Mouse (Mus musculus): ENCODE results near the gene Ice1. TPM values are rescaled to one million over a fixed set of nuclear protein-coding genes. Genes with fewer than 3 reads are reported as not detected.
A peak's percentile ranks its signal among the peaks of the same experiment; 100 is the strongest.

Ice1 gene
- 22.4 and 27.2 TPM in 2 replicates for polyA plus RNA-seq (2015; fragmentation: Nextera tagmentation; extraction: Ambion mirVana)

GRCm38 (mm10) chr13:70637282-70637661 is at the start of gene Ice1:
Gene Ice1 (minus strand): TSS chr13:70637634.
- 1% methylated on average over 37 of the region's 39 CpGs for WGBS
- peak; percentile 28 for ATAC-seq

GRCm38 (mm10) chr13:70685825-70686224 is 48.4 kb upstream of the Ice1 start:
- Histone ChIP-seq H3K27me3 (no peaks in the 10 kb centered on the region), H3K4me2 (no peak overlapping the region), H3K4me1 (no peaks in the 10 kb centered on the region), H3K9me3 (replicated peaks) (no peaks in the 10 kb centered on the region), H3K9ac (no peak overlapping the region), H3K4me3 (no peak overlapping the region), H3K27ac (no peak overlapping the region), H3K36me3 (ENCODE audit: poor library complexity, severe bottlenecking) (no peaks in the 10 kb centered on the region)
- WGBS = 69% methylated on average over 5 of the region's 5 CpGs
- ATAC-seq = no peak

More at GRCm38 (mm10) chr13:70637282-70637661, at the start of gene Ice1:
- no peaks in the 10 kb centered on the region for H3K36me3 ChIP-seq (ENCODE audit: poor library complexity, severe bottlenecking)
- H3K9me3 ChIP-seq (replicated peaks) = no peaks in the 10 kb centered on the region
- H3K4me3 ChIP-seq = peak within 1 kb of the TSS; percentile 93
- H3K9ac ChIP-seq = peak within 1 kb of the TSS; percentile 92
- H3K4me1 ChIP-seq = peaks cover 23% of the 10 kb centered on the region
- peak within 1 kb of the TSS; percentile 88 for H3K4me2 ChIP-seq
- H3K27ac ChIP-seq = peak within 1 kb of the TSS; percentile 87
- peaks cover 13% of the 10 kb centered on the region; the same call in 1 of the 2 replicates for H3K27me3 ChIP-seq

GRCm38 (mm10) chr13:70684976-70685609 is 47.7 kb upstream of the Ice1 start:
- H3K9me3 ChIP-seq (replicated peaks) = no peaks in the 10 kb centered on the region
- H3K4me1 ChIP-seq = no peaks in the 10 kb centered on the region
- H3K4me2 ChIP-seq = no peak overlapping the region
- no peaks in the 10 kb centered on the region for H3K36me3 ChIP-seq (ENCODE audit: poor library complexity, severe bottlenecking)
- no peak overlapping the region for H3K27ac ChIP-seq
- no peak for ATAC-seq
- no peak overlapping the region for H3K4me3 ChIP-seq
- no peak overlapping the region for H3K9ac ChIP-seq
- no peaks in the 10 kb centered on the region for H3K27me3 ChIP-seq
- 64% methylated on average over 7 of the region's 7 CpGs for WGBS

- Histone ChIP-seq H3K36me3 (ENCODE audit: poor library complexity, severe bottlenecking) (no peaks in the 10 kb centered on the region), H3K9ac (no peak overlapping the region), H3K4me3 (no peak overlapping the region), H3K4me2 (no peak overlapping the region), H3K4me1 (no peaks in the 10 kb centered on the region), H3K27me3 (no peaks in the 10 kb centered on the region), H3K27ac (no peak overlapping the region), H3K9me3 (replicated peaks) (no peaks in the 10 kb centered on the region)
- 89% methylated on average over 7 of the region's 7 CpGs for WGBS
- ATAC-seq = no peak
These were observed 44.2 kb upstream of the Ice1 start for GRCm38 (mm10) chr13:70681411-70682183.

GRCm38 (mm10) chr13:70680316-70680715 is 42.9 kb upstream of the Ice1 start:
- no peak overlapping the region for H3K4me2 ChIP-seq
- H3K4me3 ChIP-seq = no peak overlapping the region
- no peak overlapping the region for H3K27ac ChIP-seq
- no peak overlapping the region for H3K9ac ChIP-seq
- WGBS = 83% methylated on average over 3 of the region's 3 CpGs
- ATAC-seq = no peak
- H3K36me3 ChIP-seq (ENCODE audit: poor library complexity, severe bottlenecking) = no peaks in the 10 kb centered on the region
- no peaks in the 10 kb centered on the region for H3K9me3 ChIP-seq (replicated peaks)
- no peaks in the 10 kb centered on the region for H3K27me3 ChIP-seq
- H3K4me1 ChIP-seq = no peaks in the 10 kb centered on the region

- no peaks in the 10 kb centered on the region for H3K36me3 ChIP-seq (ENCODE audit: poor library complexity, severe bottlenecking)
- no peaks in the 10 kb centered on the region for H3K9me3 ChIP-seq (replicated peaks)
- 94% methylated on average over 5 of the region's 5 CpGs for WGBS
- H3K27ac ChIP-seq = no peak overlapping the region
- H3K4me2 ChIP-seq = no peak overlapping the region
- no peaks in the 10 kb centered on the region for H3K4me1 ChIP-seq
- ATAC-seq = no peak
- H3K9ac ChIP-seq = no peak overlapping the region
- no peak overlapping the region for H3K4me3 ChIP-seq
- H3K27me3 ChIP-seq = no peaks in the 10 kb centered on the region
These were observed 40.3 kb upstream of the Ice1 start for GRCm38 (mm10) chr13:70677689-70678088.

GRCm38 (mm10) chr13:70676243-70677183 is 39.1 kb upstream of the Ice1 start:
- Histone ChIP-seq H3K4me1 (no peaks in the 10 kb centered on the region), H3K4me3 (no peak overlapping the region), H3K9me3 (replicated peaks) (no peaks in the 10 kb centered on the region), H3K4me2 (no peak overlapping the region), H3K27me3 (no peaks in the 10 kb centered on the region), H3K27ac (no peak overlapping the region), H3K36me3 (ENCODE audit: poor library complexity, severe bottlenecking) (no peaks in the 10 kb centered on the region), H3K9ac (no peak overlapping the region)
- WGBS = 80% methylated on average over 20 of the region's 20 CpGs
- no peak for ATAC-seq

- H3K4me1 ChIP-seq = no peaks in the 10 kb centered on the region
- WGBS = 88% methylated on average over 10 of the region's 10 CpGs
- no peak overlapping the region for H3K27ac ChIP-seq
- no peak for ATAC-seq
- H3K4me3 ChIP-seq = no peak overlapping the region
- H3K4me2 ChIP-seq = no peak overlapping the region
- no peak overlapping the region for H3K9ac ChIP-seq
- no peaks in the 10 kb centered on the region for H3K36me3 ChIP-seq (ENCODE audit: poor library complexity, severe bottlenecking)
- no peaks in the 10 kb centered on the region for H3K9me3 ChIP-seq (replicated peaks)
- H3K27me3 ChIP-seq = no peaks in the 10 kb centered on the region
These were observed 37.6 kb upstream of the Ice1 start for GRCm38 (mm10) chr13:70674998-70675397.

GRCm38 (mm10) chr13:70670080-70670479 is 32.6 kb upstream of the Ice1 start:
- no peak for ATAC-seq
- H3K36me3 ChIP-seq (ENCODE audit: poor library complexity, severe bottlenecking) = no peaks in the 10 kb centered on the region
- H3K9me3 ChIP-seq (replicated peaks) = no peaks in the 10 kb centered on the region
- no peak overlapping the region for H3K4me3 ChIP-seq
- H3K4me1 ChIP-seq = no peaks in the 10 kb centered on the region
- H3K9ac ChIP-seq = no peak overlapping the region
- no peak overlapping the region for H3K4me2 ChIP-seq
- no peak overlapping the region for H3K27ac ChIP-seq
- H3K27me3 ChIP-seq = no peaks in the 10 kb centered on the region
- WGBS = 72% methylated on average over 4 of the region's 4 CpGs

- H3K9me3 ChIP-seq (replicated peaks) = no peaks in the 10 kb centered on the region; the same call in 1 of the 2 replicates
- ATAC-seq = no peak
- no peak overlapping the region for H3K4me2 ChIP-seq
These were observed 22.3 kb upstream of the Ice1 start for GRCm38 (mm10) chr13:70659715-70660114.

GRCm38 (mm10) chr13:70656741-70657140 is 19.3 kb upstream of the Ice1 start:
- ATAC-seq = no peak
- Histone ChIP-seq H3K27ac (no peak overlapping the region), H3K4me2 (no peak overlapping the region), H3K4me3 (no peak overlapping the region), H3K36me3 (ENCODE audit: poor library complexity, severe bottlenecking) (no peaks in the 10 kb centered on the region), H3K9ac (no peak overlapping the region), H3K9me3 (replicated peaks) (no peaks in the 10 kb centered on the region), H3K4me1 (no peaks in the 10 kb centered on the region), H3K27me3 (no peaks in the 10 kb centered on the region)
- 71% methylated on average over 4 of the region's 4 CpGs for WGBS

More at GRCm38 (mm10) chr13:70659715-70660114, 22.3 kb upstream of the Ice1 start:
- H3K4me1 ChIP-seq = no peaks in the 10 kb centered on the region
- no peaks in the 10 kb centered on the region for H3K36me3 ChIP-seq (ENCODE audit: poor library complexity, severe bottlenecking)
- H3K27me3 ChIP-seq = no peaks in the 10 kb centered on the region
- no peak overlapping the region for H3K27ac ChIP-seq
- H3K4me3 ChIP-seq = no peak overlapping the region
- WGBS = 85% methylated on average over 4 of the region's 4 CpGs
- no peak overlapping the region for H3K9ac ChIP-seq

GRCm38 (mm10) chr13:70656329-70656728 is 18.9 kb upstream of the Ice1 start:
- no peak overlapping the region for H3K27ac ChIP-seq
- no peak overlapping the region for H3K4me2 ChIP-seq
- no peaks in the 10 kb centered on the region for H3K4me1 ChIP-seq
- H3K27me3 ChIP-seq = no peaks in the 10 kb centered on the region
- H3K36me3 ChIP-seq (ENCODE audit: poor library complexity, severe bottlenecking) = no peaks in the 10 kb centered on the region
- H3K4me3 ChIP-seq = no peak overlapping the region
- H3K9ac ChIP-seq = no peak overlapping the region
- 87% methylated on average over 8 of the region's 8 CpGs for WGBS
- no peaks in the 10 kb centered on the region for H3K9me3 ChIP-seq (replicated peaks)
- no peak for ATAC-seq
